Mouse (Mus musculus): ENCODE results near the gene Tnfsf11. TPM values are rescaled to one million over a fixed set of nuclear protein-coding genes. Genes with fewer than 3 reads are reported as not detected.

Gene Tnfsf11
- polyA plus RNA-seq, 1 experiment, result not detected

GRCm38 (mm10) chr14:78319580-78319979 lies 11.7 kb upstream of the Tnfsf11 start:
- no peak overlapping the region for H3K4me3 ChIP-seq (ENCODE audit: insufficient read depth, low read depth, low read length)
- H3K4me1 ChIP-seq (ENCODE audit: control insufficient read depth, insufficient read depth, insufficient read length, low read length), result no peaks in the 10 kb centered on the region
- H3K27ac ChIP-seq (replicated peaks; ENCODE audit: low read depth, low read length), result no peak overlapping the region

- no peak overlapping the region for H3K27ac ChIP-seq (replicated peaks; ENCODE audit: low read depth, low read length)
- no peak overlapping the region for H3K4me3 ChIP-seq (ENCODE audit: insufficient read depth, low read depth, low read length)
- no peaks in the 10 kb centered on the region for H3K4me1 ChIP-seq (ENCODE audit: control insufficient read depth, insufficient read depth, insufficient read length, low read length)
Measured at GRCm38 (mm10) chr14:78319000-78319399, 11.2 kb upstream of the Tnfsf11 start.

GRCm38 (mm10) chr14:78317623-78318022 lies 9.8 kb upstream of the Tnfsf11 start:
- no peak overlapping the region for H3K27ac ChIP-seq (replicated peaks; ENCODE audit: low read depth, low read length)
- no peaks in the 10 kb centered on the region for H3K4me1 ChIP-seq (ENCODE audit: control insufficient read depth, insufficient read depth, insufficient read length, low read length)
- H3K4me3 ChIP-seq (ENCODE audit: insufficient read depth, low read depth, low read length), result no peak overlapping the region

- H3K4me3 ChIP-seq (ENCODE audit: insufficient read depth, low read depth, low read length), result no peak overlapping the region
- H3K4me1 ChIP-seq (ENCODE audit: control insufficient read depth, insufficient read depth, insufficient read length, low read length), result no peaks in the 10 kb centered on the region
- no peak overlapping the region for H3K27ac ChIP-seq (replicated peaks; ENCODE audit: low read depth, low read length)
Measured at GRCm38 (mm10) chr14:78300914-78301313, 6.9 kb downstream of the Tnfsf11 start.

GRCm38 (mm10) chr14:78292687-78293086 lies 15.2 kb downstream of the Tnfsf11 start:
- no peaks in the 10 kb centered on the region for H3K4me1 ChIP-seq (ENCODE audit: control insufficient read depth, insufficient read depth, insufficient read length, low read length)
- H3K4me3 ChIP-seq (ENCODE audit: insufficient read depth, low read depth, low read length), result no peak overlapping the region
- H3K27ac ChIP-seq (replicated peaks; ENCODE audit: low read depth, low read length), result no peak overlapping the region

GRCm38 (mm10) chr14:78289912-78290523 lies 17.8 kb downstream of the Tnfsf11 start:
- no peaks in the 10 kb centered on the region for H3K4me1 ChIP-seq (ENCODE audit: control insufficient read depth, insufficient read depth, insufficient read length, low read length)
- H3K27ac ChIP-seq (replicated peaks; ENCODE audit: low read depth, low read length), result no peak overlapping the region
- no peak overlapping the region for H3K4me3 ChIP-seq (ENCODE audit: insufficient read depth, low read depth, low read length)

- Histone ChIP-seq H3K27ac (replicated peaks; ENCODE audit: low read depth, low read length) (no peak overlapping the region), H3K4me3 (ENCODE audit: insufficient read depth, low read depth, low read length) (no peak overlapping the region), H3K4me1 (ENCODE audit: control insufficient read depth, insufficient read depth, insufficient read length, low read length) (no peaks in the 10 kb centered on the region)
Measured at GRCm38 (mm10) chr14:78288903-78289302, 18.9 kb downstream of the Tnfsf11 start.

- no peak overlapping the region for H3K4me3 ChIP-seq (ENCODE audit: insufficient read depth, low read depth, low read length)
- H3K27ac ChIP-seq (replicated peaks; ENCODE audit: low read depth, low read length), result no peak overlapping the region
- no peaks in the 10 kb centered on the region for H3K4me1 ChIP-seq (ENCODE audit: control insufficient read depth, insufficient read depth, insufficient read length, low read length)
Measured at GRCm38 (mm10) chr14:78287906-78288800, 19.7 kb downstream of the Tnfsf11 start.

- H3K4me3 ChIP-seq (ENCODE audit: insufficient read depth, low read depth, low read length), result no peak overlapping the region
- no peaks in the 10 kb centered on the region for H3K4me1 ChIP-seq (ENCODE audit: control insufficient read depth, insufficient read depth, insufficient read length, low read length)
- H3K27ac ChIP-seq (replicated peaks; ENCODE audit: low read depth, low read length), result no peak overlapping the region
Measured at GRCm38 (mm10) chr14:78286011-78286548, 21.8 kb downstream of the Tnfsf11 start.

- Histone ChIP-seq H3K4me3 (ENCODE audit: insufficient read depth, low read depth, low read length) (no peak overlapping the region), H3K27ac (replicated peaks; ENCODE audit: low read depth, low read length) (no peak overlapping the region), H3K4me1 (ENCODE audit: control insufficient read depth, insufficient read depth, insufficient read length, low read length) (no peaks in the 10 kb centered on the region)
Measured at GRCm38 (mm10) chr14:78282490-78282889, 25.4 kb downstream of the Tnfsf11 start.

- no peaks in the 10 kb centered on the region for H3K4me1 ChIP-seq (ENCODE audit: control insufficient read depth, insufficient read depth, insufficient read length, low read length)
- no peak overlapping the region for H3K27ac ChIP-seq (replicated peaks; ENCODE audit: low read depth, low read length)
- no peak overlapping the region for H3K4me3 ChIP-seq (ENCODE audit: insufficient read depth, low read depth, low read length)
Measured at GRCm38 (mm10) chr14:78276395-78276930, 31.4 kb downstream of the Tnfsf11 start.

- H3K4me1 ChIP-seq (ENCODE audit: control insufficient read depth, insufficient read depth, insufficient read length, low read length), result no peaks in the 10 kb centered on the region
- no peak overlapping the region for H3K27ac ChIP-seq (replicated peaks; ENCODE audit: low read depth, low read length)
- H3K4me3 ChIP-seq (ENCODE audit: insufficient read depth, low read depth, low read length), result no peak overlapping the region
Measured at GRCm38 (mm10) chr14:78274851-78275250, 33.0 kb downstream of the Tnfsf11 start.

- Histone ChIP-seq H3K4me1 (ENCODE audit: control insufficient read depth, insufficient read depth, insufficient read length, low read length) (no peaks in the 10 kb centered on the region), H3K27ac (replicated peaks; ENCODE audit: low read depth, low read length) (no peak overlapping the region), H3K4me3 (ENCODE audit: insufficient read depth, low read depth, low read length) (no peak overlapping the region)
Measured at GRCm38 (mm10) chr14:78274146-78274545, 33.7 kb downstream of the Tnfsf11 start.

GRCm38 (mm10) chr14:78273571-78273970 lies 34.3 kb downstream of the Tnfsf11 start:
- Histone ChIP-seq H3K27ac (replicated peaks; ENCODE audit: low read depth, low read length) (no peak overlapping the region), H3K4me1 (ENCODE audit: control insufficient read depth, insufficient read depth, insufficient read length, low read length) (no peaks in the 10 kb centered on the region)

GRCm38 (mm10) chr14:78264876-78265275 lies 43.0 kb downstream of the Tnfsf11 start:
- no peak overlapping the region for H3K27ac ChIP-seq (replicated peaks; ENCODE audit: low read depth, low read length)
- H3K4me1 ChIP-seq (ENCODE audit: control insufficient read depth, insufficient read depth, insufficient read length, low read length), result no peaks in the 10 kb centered on the region
- no peak overlapping the region for H3K4me3 ChIP-seq (ENCODE audit: insufficient read depth, low read depth, low read length)

More at GRCm38 (mm10) chr14:78273571-78273970, 34.3 kb downstream of the Tnfsf11 start:
- H3K4me3 ChIP-seq (ENCODE audit: insufficient read depth, low read depth, low read length), result no peak overlapping the region

Measured in brown adipose tissue, adult 24 weeks (tissue).